22 mouse cellular contexts compared by ENCODE assay signal in the genomic region with DNA sequence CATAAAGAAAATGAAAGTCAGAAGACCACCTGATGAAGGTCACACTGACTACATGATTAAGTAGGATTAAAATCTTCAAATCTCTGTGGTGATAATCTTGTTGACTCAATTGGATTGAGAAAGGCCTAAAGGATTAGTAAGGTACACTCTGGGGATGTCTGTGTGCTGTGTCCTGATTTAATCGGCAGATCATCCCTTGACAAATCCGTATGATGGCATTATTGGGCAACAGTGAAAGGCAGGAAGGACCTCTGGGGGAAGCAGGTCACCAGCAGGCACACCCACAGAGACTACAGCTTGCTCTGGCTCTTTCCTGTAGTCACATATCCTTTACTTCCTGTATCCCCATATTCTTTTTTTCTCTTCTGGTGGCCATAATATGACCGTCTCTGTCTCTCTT.
"Had no signal": no experiment of that assay in that cellular context is flagged by ENCODE, and none has a peak within 500 bp of the region (broad histone marks: within the 10 kb centered on the region; RNA-seq: fewer than 3 reads in every experiment).

No protein-coding gene starts in this region.

- H3K9me3 ChIP-seq: kidney, embryonic 15.5 days; limb, embryonic 12.5 days; limb, embryonic 15.5 days; lung, embryonic 15.5 days; megakaryocyte, embryonic 14.5 days; midbrain, embryonic 12.5 days had no signal

- H3K4me1 ChIP-seq: kidney, embryonic 15.5 days; limb, embryonic 12.5 days; limb, embryonic 15.5 days; lung, embryonic 15.5 days; midbrain, embryonic 12.5 days had no signal

- H3K27ac ChIP-seq: kidney, embryonic 15.5 days; left cerebral cortex, adult 2 months; limb, embryonic 12.5 days; limb, embryonic 15.5 days; liver, embryonic 14.5 days; lung, embryonic 15.5 days; midbrain, embryonic 12.5 days had no signal

- DNase-seq: kidney, adult 11 months; kidney, adult 8-10 months; kidney, postnatal 10 days; kidney, postnatal 36 days; layer of hippocampus, postnatal 36 days; left cerebral cortex, postnatal 4 days; lung, adult 18-20 months; lung, postnatal 10 days; lung, postnatal 36 days; right cerebral cortex, adult 18-20 months; right cerebral cortex, postnatal 14 days; right cerebral cortex, postnatal 4 days; thymus, postnatal 36 days had no signal

- H3K36me3 ChIP-seq: kidney, embryonic 15.5 days; limb, embryonic 12.5 days; limb, embryonic 15.5 days; lung, embryonic 15.5 days; midbrain, embryonic 12.5 days had no signal

- H3K4me2 ChIP-seq: kidney, embryonic 15.5 days; limb, embryonic 12.5 days; limb, embryonic 15.5 days; liver, embryonic 11.5 days; lung, embryonic 15.5 days; midbrain, embryonic 12.5 days had no signal

- H3K27me3 ChIP-seq: kidney, embryonic 15.5 days; limb, embryonic 12.5 days; limb, embryonic 15.5 days; lung, embryonic 15.5 days had no signal

- H3K9ac ChIP-seq: kidney, embryonic 15.5 days; limb, embryonic 12.5 days; limb, embryonic 15.5 days; liver, embryonic 14.5 days; lung, embryonic 15.5 days; midbrain, embryonic 12.5 days had no signal

- H3K4me3 ChIP-seq: kidney, embryonic 15.5 days; left cerebral cortex, adult 2 months; limb, embryonic 12.5 days; limb, embryonic 15.5 days; lung, embryonic 15.5 days; megakaryocyte, embryonic 14.5 days; midbrain, embryonic 12.5 days had no signal
